Mouse (Mus musculus) forebrain, embryonic 13.5 days (tissue): ENCODE measurements around the gene Cdc25b. TPM values are rescaled to one million over a fixed set of nuclear protein-coding genes. Genes with fewer than 3 reads are reported as not detected.
A peak's percentile ranks its signal among the peaks of the same experiment; 100 is the strongest.

Experiments
- ATAC-seq: fragments of 200-750 bp; cut with Nextera tagmentation; 2 replicates; pipeline ENCODE4 v1.8.0; 2017
- H3K27ac ChIP-seq: fragments of 300-500 bp; sonication (generic); 2 replicates; pipeline ENCODE4 v1.5.1; 2015; ENCODE audit warnings: inconsistent platforms, mild to moderate bottlenecking, moderate library complexity
- H3K27me3 ChIP-seq: fragments of 300-500 bp; sonication (generic); 2 replicates; pipeline ENCODE4 v1.6.1; 2015; ENCODE audit warnings: mild to moderate bottlenecking, inconsistent platforms
- H3K36me3 ChIP-seq: fragments of 300-500 bp; sonication (generic); 2 replicates; pipeline ENCODE4 v1.6.1; 2015; ENCODE audit warnings: mild to moderate bottlenecking, inconsistent platforms; ENCODE audit not compliant: poor library complexity, severe bottlenecking
- H3K4me1 ChIP-seq: fragments of 300-500 bp; sonication (generic); 2 replicates; pipeline ENCODE4 v1.6.1; 2015; ENCODE audit warnings: inconsistent platforms
- H3K4me2 ChIP-seq: fragments of 300-500 bp; sonication (generic); 2 replicates; pipeline ENCODE4 v1.6.1; 2015; ENCODE audit warnings: inconsistent platforms, mild to moderate bottlenecking, moderate library complexity
- H3K4me3 ChIP-seq: fragments of 300-500 bp; sonication (generic); 2 replicates; pipeline ENCODE4 v1.5.1; 2015; ENCODE audit warnings: mild to moderate bottlenecking, inconsistent platforms
- H3K9ac ChIP-seq: fragments of 300-500 bp; sonication (generic); 2 replicates; pipeline ENCODE4 v1.6.1; 2015; ENCODE audit warnings: mild to moderate bottlenecking, inconsistent platforms
- H3K9me3 ChIP-seq: fragments of 300-500 bp; sonication (generic); replicated peaks from 2 replicates; pipeline ENCODE4 v1.6.1; 2016; ENCODE audit warnings: inconsistent platforms
- WGBS: fragments of 180-500 bp; shearing (Covaris S2); methylation state at CpG from one replicate; pipeline ENCODE4 v1.1.7; 2015; 5-methylcytosine and 5-hydroxymethylcytosine counted together
- polyA plus RNA-seq: library from polyadenylated mRNA; unstranded; fragments of >200 nt; fragmentation: Nextera tagmentation; extraction: Ambion mirVana; gene quantifications from 2 replicates; pipeline ENCODE4 v1.2.1, GENCODE M21; 2015

Gene Cdc25b
- polyA plus RNA-seq, 1 experiment from 2014 or later: 52.0 TPM

- no peak for ATAC-seq
- Histone ChIP-seq H3K4me2 (no peak overlapping the region), H3K4me3 (no peak overlapping the region), H3K9ac (no peak overlapping the region), H3K27ac (no peak overlapping the region), H3K9me3 (no peaks in the 10 kb centered on the region), H3K27me3 (no peaks in the 10 kb centered on the region), H3K4me1 (0 out of 2 replicates have a peak, but pooled peaks cover 2% of the 10 kb centered on the region), H3K36me3 (peaks cover 10% of the 10 kb centered on the region; the same call in 1 of the 2 replicates)
- 90% methylated on average over 6 of the region's 6 CpGs for WGBS
Observed at GRCm38 (mm10) chr2:131203816-131204409, 17.2 kb downstream of the Cdc25b start.

- Histone ChIP-seq H3K4me1 (peaks cover 5% of the 10 kb centered on the region; the same call in 1 of the 2 replicates), H3K9ac (no peak overlapping the region), H3K27me3 (no peaks in the 10 kb centered on the region), H3K4me2 (no peak overlapping the region), H3K4me3 (no peak overlapping the region), H3K27ac (no peak overlapping the region), H3K9me3 (no peaks in the 10 kb centered on the region), H3K36me3 (peaks cover 4% of the 10 kb centered on the region; the same call in 1 of the 2 replicates)
- no peak for ATAC-seq
- 59% methylated on average over 7 of the region's 7 CpGs for WGBS
Observed at GRCm38 (mm10) chr2:131204410-131204981, 17.7 kb downstream of the Cdc25b start.

- WGBS: 87% methylated on average over 8 of the region's 8 CpGs
- Histone ChIP-seq H3K27me3 (no peaks in the 10 kb centered on the region), H3K4me2 (no peak overlapping the region), H3K9me3 (no peaks in the 10 kb centered on the region), H3K4me3 (no peak overlapping the region), H3K36me3 (no peaks in the 10 kb centered on the region), H3K4me1 (peaks cover 8% of the 10 kb centered on the region; the same call in 1 of the 2 replicates), H3K9ac (no peak overlapping the region), H3K27ac (no peak overlapping the region)
- no peak for ATAC-seq
Observed at GRCm38 (mm10) chr2:131205521-131206182, 18.9 kb downstream of the Cdc25b start.

- Histone ChIP-seq H3K9ac (no peak within 1 kb of the TSS), H3K36me3 (no peaks in the 10 kb centered on the region), H3K9me3 (no peaks in the 10 kb centered on the region), H3K4me2 (no peak within 1 kb of the TSS), H3K4me1 (peaks cover 16% of the 10 kb centered on the region), H3K4me3 (no peak within 1 kb of the TSS), H3K27me3 (no peaks in the 10 kb centered on the region), H3K27ac (no peak within 1 kb of the TSS)
- ATAC-seq: no peak
- WGBS: 83% methylated on average over 4 of the region's 4 CpGs
Observed at GRCm38 (mm10) chr2:131206778-131207177, 20.0 kb downstream of the Cdc25b start, which contains the start of gene Ap5s1. Ap5s1 (plus strand) TSS chr2:131207078.

- no peak for ATAC-seq
- Histone ChIP-seq H3K9ac (no peak overlapping the region), H3K27me3 (no peaks in the 10 kb centered on the region), H3K4me3 (no peak overlapping the region), H3K36me3 (peaks cover 10% of the 10 kb centered on the region), H3K4me2 (no peak overlapping the region), H3K4me1 (peaks cover 19% of the 10 kb centered on the region), H3K9me3 (no peaks in the 10 kb centered on the region), H3K27ac (no peak overlapping the region)
- 91% methylated on average over 2 of the region's 2 CpGs for WGBS
Observed at GRCm38 (mm10) chr2:131208356-131208755, 21.6 kb downstream of the Cdc25b start.

- Histone ChIP-seq H3K36me3 (peaks cover 18% of the 10 kb centered on the region), H3K4me3 (peak overlapping the region; percentile 57), H3K4me1 (peaks cover 19% of the 10 kb centered on the region), H3K4me2 (peak overlapping the region; percentile 61), H3K27me3 (no peaks in the 10 kb centered on the region), H3K9ac (peak overlapping the region; percentile 80; the same call in 1 of the 2 replicates), H3K27ac (peak overlapping the region; percentile 88), H3K9me3 (no peaks in the 10 kb centered on the region)
- no peak for ATAC-seq
- WGBS: 74% methylated on average over 4 of the region's 4 CpGs
Observed at GRCm38 (mm10) chr2:131209125-131209795, 22.5 kb downstream of the Cdc25b start.

GRCm38 (mm10) chr2:131209969-131210792, 23.4 kb downstream of the Cdc25b start:
- no peaks in the 10 kb centered on the region for H3K9me3 ChIP-seq
- ATAC-seq: peak; percentile 98
- WGBS: 2% methylated on average over 50 of the region's 50 CpGs

GRCm38 (mm10) chr2:131211026-131211615, 24.4 kb downstream of the Cdc25b start:
- 75% methylated on average over 9 of the region's 9 CpGs for WGBS
- no peaks in the 10 kb centered on the region for H3K9me3 ChIP-seq
- peak overlapping the region; percentile 61 for H3K4me2 ChIP-seq
- no peaks in the 10 kb centered on the region for H3K27me3 ChIP-seq
- H3K9ac ChIP-seq: peak overlapping the region; percentile 80
- no peak overlapping the region for H3K27ac ChIP-seq
- peak overlapping the region; percentile 57 for H3K4me3 ChIP-seq
- H3K36me3 ChIP-seq: peaks cover 18% of the 10 kb centered on the region
- no peak for ATAC-seq
- peaks cover 17% of the 10 kb centered on the region for H3K4me1 ChIP-seq

More at GRCm38 (mm10) chr2:131209969-131210792, 23.4 kb downstream of the Cdc25b start:
- peak overlapping the region; percentile 57 for H3K4me3 ChIP-seq
- peak overlapping the region; percentile 61 for H3K4me2 ChIP-seq
- peak overlapping the region; percentile 80 for H3K9ac ChIP-seq
- peaks cover 18% of the 10 kb centered on the region for H3K36me3 ChIP-seq
- no peaks in the 10 kb centered on the region for H3K27me3 ChIP-seq
- peak overlapping the region; percentile 88 for H3K27ac ChIP-seq
- H3K4me1 ChIP-seq: peaks cover 17% of the 10 kb centered on the region

GRCm38 (mm10) chr2:131213773-131214172, 27.0 kb downstream of the Cdc25b start:
- Histone ChIP-seq H3K36me3 (peaks cover 18% of the 10 kb centered on the region), H3K4me2 (no peak overlapping the region), H3K27ac (no peak overlapping the region), H3K27me3 (no peaks in the 10 kb centered on the region), H3K4me3 (no peak overlapping the region), H3K4me1 (peaks cover 17% of the 10 kb centered on the region), H3K9ac (no peak overlapping the region), H3K9me3 (no peaks in the 10 kb centered on the region)
- no peak for ATAC-seq
- WGBS: 82% methylated on average over 7 of the region's 7 CpGs

- Histone ChIP-seq H3K27me3 (no peaks in the 10 kb centered on the region), H3K9me3 (no peaks in the 10 kb centered on the region), H3K4me3 (no peak overlapping the region), H3K4me2 (no peak overlapping the region), H3K4me1 (peaks cover 6% of the 10 kb centered on the region), H3K36me3 (peaks cover 18% of the 10 kb centered on the region), H3K27ac (no peak overlapping the region), H3K9ac (no peak overlapping the region)
- ATAC-seq: no peak
- 89% methylated on average over 7 of the region's 7 CpGs for WGBS
Observed at GRCm38 (mm10) chr2:131215941-131216858, 29.5 kb downstream of the Cdc25b start.
